In genomic region chr1:97942966-97943365, GRCm38 (mm10) we compare ENCODE assay signal across 17 mouse cellular contexts.
"Had no signal": no experiment of that assay in that cellular context is flagged by ENCODE, and none has a peak within 500 bp of the region (broad histone marks: within the 10 kb centered on the region; RNA-seq: fewer than 3 reads in every experiment).

No protein-coding gene starts in this region.

- H3K9ac ChIP-seq: heart, embryonic 13.5 days; heart, embryonic 15.5 days; hindbrain, embryonic 13.5 days; hindbrain, embryonic 15.5 days; liver, embryonic 13.5 days had no signal

- H3K4me3 ChIP-seq: heart, embryonic 13.5 days; heart, embryonic 15.5 days; hindbrain, embryonic 13.5 days; hindbrain, embryonic 15.5 days; liver, embryonic 13.5 days had no signal

- DNase-seq: gastrocnemius, postnatal 10 days; heart, postnatal 14 days; heart, postnatal 36 days; layer of hippocampus, adult 9-11 months; layer of hippocampus, postnatal 36 days; left cerebral cortex, postnatal 4 days; liver; liver, embryonic 13.5 days had no signal

- H3K4me2 ChIP-seq: heart, embryonic 11.5 days; heart, embryonic 13.5 days; heart, embryonic 15.5 days; hindbrain, embryonic 13.5 days; hindbrain, embryonic 15.5 days; liver, embryonic 11.5 days; liver, embryonic 13.5 days had no signal

- H3K4me1 ChIP-seq: liver, embryonic 13.5 days had no signal

- H3K27me3 ChIP-seq: heart, embryonic 13.5 days; heart, embryonic 15.5 days; hindbrain, embryonic 13.5 days; hindbrain, embryonic 15.5 days; liver, embryonic 13.5 days had no signal

- H3K36me3 ChIP-seq: hindbrain, embryonic 13.5 days; hindbrain, embryonic 15.5 days; liver, embryonic 13.5 days had no signal

- ATAC-seq: hindbrain, postnatal 0 days; intestine, embryonic 16.5 days had no signal

- H3K9me3 ChIP-seq: heart, embryonic 13.5 days; heart, embryonic 15.5 days; hindbrain, embryonic 13.5 days; hindbrain, embryonic 15.5 days; liver, embryonic 13.5 days had no signal

- H3K27ac ChIP-seq: gastrocnemius, adult 2 months; heart, embryonic 13.5 days; heart, embryonic 15.5 days; hindbrain, embryonic 15.5 days; hindbrain, postnatal 0 days; liver, embryonic 13.5 days had no signal
